In genomic region chr10:68168141-68168540, GRCm38 (mm10) we compare ENCODE assay signal across 13 mouse cellular contexts.
DNase-seq lines count a peak whose midpoint lies in the region; ATAC-seq and TF ChIP-seq lines count a peak whose summit lies in the region.
"Had no signal": no experiment of that assay in that cellular context is flagged by ENCODE, and none has a peak within 500 bp of the region (broad histone marks: within the 10 kb centered on the region; RNA-seq: fewer than 3 reads in every experiment).

No protein-coding gene starts in this region.

- no peaks in the 10 kb centered on the region for H3K27me3 ChIP-seq in forebrain, postnatal 0 days (ENCODE audit: insufficient read depth, low read length)
- no peaks in the 10 kb centered on the region for H3K27me3 ChIP-seq in forebrain, embryonic 14.5 days (replicated peaks; ENCODE audit: control insufficient read depth, insufficient read depth, low read length)
- no peaks in the 10 kb centered on the region for H3K27me3 ChIP-seq in kidney, embryonic 16.5 days (ENCODE audit: insufficient read depth, low read length)
- H3K27me3 ChIP-seq in CH12.LX (replicated peaks): no peaks in the 10 kb centered on the region
- H3K27me3 ChIP-seq in forebrain, embryonic 11.5 days (ENCODE audit: control insufficient read depth, insufficient read depth, low read length): no peaks in the 10 kb centered on the region

- TF ChIP-seq POLR2A in CH12.LX (IDR thresholded peaks at IDR 0.05; ENCODE audit: low read depth, low read length): no peak

- H3K4me1 ChIP-seq in forebrain, postnatal 0 days (ENCODE audit: insufficient read depth): peaks cover 13% of the 10 kb centered on the region
- peaks cover 14% of the 10 kb centered on the region; the same call in 1 of the 2 replicates for H3K4me1 ChIP-seq in forebrain, embryonic 14.5 days (ENCODE audit: control insufficient read depth, insufficient read depth, low read length)
- H3K4me1 ChIP-seq in kidney, embryonic 16.5 days (ENCODE audit: insufficient read depth, low read length): peaks cover 49% of the 10 kb centered on the region
- H3K4me1 ChIP-seq in CH12.LX (ENCODE audit: control insufficient read depth in 1 of 2, insufficient read depth in 2 of 2): peaks cover 32 to 71% of the 10 kb centered on the region in 2 experiments
- H3K4me1 ChIP-seq in forebrain, embryonic 11.5 days (replicated peaks; ENCODE audit: control insufficient read depth, insufficient read depth, low read length): peaks cover 4% of the 10 kb centered on the region; the same call in 1 of the 2 replicates

- H3K27ac ChIP-seq in forebrain, postnatal 0 days (ENCODE audit: low read depth, low read length): no peak overlapping the region; the same call in 1 of the 2 replicates
- H3K27ac ChIP-seq in forebrain, embryonic 14.5 days (ENCODE audit: low read depth, low read length): no peak overlapping the region
- H3K27ac ChIP-seq in kidney, embryonic 16.5 days (ENCODE audit: low read length): peak overlapping the region; percentile 74; the same call in 1 of the 2 replicates
- H3K27ac ChIP-seq in CH12.LX (ENCODE audit: insufficient read depth, low read depth): peak overlapping the region; percentile 56; the same call in 1 of the 2 replicates
- no peak overlapping the region for H3K27ac ChIP-seq in forebrain, embryonic 11.5 days (ENCODE audit: low read depth, low read length)

- ATAC-seq in forebrain, postnatal 0 days: no peak
- no peak for ATAC-seq in forebrain, embryonic 14.5 days
- ATAC-seq in kidney, embryonic 16.5 days (ENCODE audit: low FRiP score, low TSS enrichment): no peak
- ATAC-seq in forebrain, embryonic 11.5 days (replicated peaks; ENCODE audit: low FRiP score): no peak

- H3K4me3 ChIP-seq in forebrain, postnatal 0 days (ENCODE audit: low read depth, low read length): no peak overlapping the region
- H3K4me3 ChIP-seq in forebrain, embryonic 14.5 days (ENCODE audit: low read depth, low read length): no peak overlapping the region
- H3K4me3 ChIP-seq in kidney, embryonic 16.5 days (ENCODE audit: low read length): no peak overlapping the region
- H3K4me3 ChIP-seq in CH12.LX (replicated peaks in 1 of 3; ENCODE audit: low read depth in 2 of 3, low read length in 2 of 3, poor library complexity in 1 of 3): no peak overlapping the region
- no peak overlapping the region for H3K4me3 ChIP-seq in forebrain, embryonic 11.5 days (ENCODE audit: low read depth, low read length)

- no peaks in the 10 kb centered on the region for H3K9me3 ChIP-seq in forebrain, postnatal 0 days (ENCODE audit: low read length)
- no peaks in the 10 kb centered on the region for H3K9me3 ChIP-seq in forebrain, embryonic 14.5 days (replicated peaks; ENCODE audit: control insufficient read depth, low read length)
- H3K9me3 ChIP-seq in kidney, embryonic 16.5 days (ENCODE audit: low read length): no peaks in the 10 kb centered on the region
- no peaks in the 10 kb centered on the region for H3K9me3 ChIP-seq in CH12.LX (replicated peaks; ENCODE audit: low read length)
- H3K9me3 ChIP-seq in forebrain, embryonic 11.5 days (ENCODE audit: control insufficient read depth, low read length): no peaks in the 10 kb centered on the region

- no peaks in the 10 kb centered on the region for H3K36me3 ChIP-seq in forebrain, postnatal 0 days (ENCODE audit: insufficient read depth)
- H3K36me3 ChIP-seq in forebrain, embryonic 14.5 days (ENCODE audit: control insufficient read depth, insufficient read depth, low read length): no peaks in the 10 kb centered on the region
- no peaks in the 10 kb centered on the region for H3K36me3 ChIP-seq in kidney, embryonic 16.5 days (ENCODE audit: insufficient read depth, low read length)
- H3K36me3 ChIP-seq in CH12.LX (replicated peaks in 1 of 2; ENCODE audit: control insufficient read depth in 1 of 2, insufficient read depth in 1 of 2, low read length in 1 of 2): peaks cover 0 to 5% of the 10 kb centered on the region in 2 experiments
- H3K36me3 ChIP-seq in forebrain, embryonic 11.5 days (ENCODE audit: control insufficient read depth, insufficient read depth, low read length): no peaks in the 10 kb centered on the region

- no peaks in the 10 kb centered on the region for H3K79me2 ChIP-seq in CH12.LX (replicated peaks; ENCODE audit: control insufficient read depth, extremely low read depth, insufficient read depth, poor library complexity, severe bottlenecking)

- no peak for TF ChIP-seq CTCF in forebrain, postnatal 0 days (IDR thresholded peaks at IDR 0.05; ENCODE audit: low read depth)
- no peak for TF ChIP-seq CTCF in CH12.LX (conservative IDR thresholded peaks at IDR 0.05 in 1 of 2, IDR thresholded peaks at IDR 0.05 in 1 of 2; ENCODE audit: low read depth in 2 of 2, low read length in 2 of 2)

- in situ Hi-C loops in CH12.LX (cut with MboI; ENCODE audit: low pct_ligation_motif_present, low pct_unique_long_range_greater_than_20kb, low sequenced_read_pairs): loop anchor here (10.0 kb wide), 1 partner anchor 107 kb away; the partner anchor contains the start of gene Arid5b

- H3K9ac ChIP-seq in forebrain, postnatal 0 days: no peak overlapping the region
- no peak overlapping the region for H3K9ac ChIP-seq in forebrain, embryonic 14.5 days (ENCODE audit: low read length)
- no peak overlapping the region for H3K9ac ChIP-seq in kidney, embryonic 16.5 days (replicated peaks; ENCODE audit: low read length)
- no peak overlapping the region for H3K9ac ChIP-seq in CH12.LX (ENCODE audit: insufficient read depth, low read depth)
- H3K9ac ChIP-seq in forebrain, embryonic 11.5 days (ENCODE audit: low read length): no peak overlapping the region

- peak; percentile 31 for DNase-seq in forebrain, postnatal 0 days
- DNase-seq in forebrain, embryonic 14.5 days (ENCODE audit: low spot score): no peak
- DNase-seq in kidney, adult 9 months: no peak
- no peak for DNase-seq in CH12.LX (ENCODE audit: extremely low read depth)
- peak; percentile 46 to 52 for DNase-seq in heart, postnatal 10 days
- no peak for DNase-seq in testis, postnatal 14 days (ENCODE audit: low spot score)
- no peak for DNase-seq in forebrain, embryonic 11.5 days (ENCODE audit: low spot score)
- DNase-seq: cerebellum, postnatal 36 days; kidney, adult 8-10 months; layer of hippocampus, postnatal 36 days; retina, postnatal 1 day; thymus, postnatal 4 days had no signal

- no peak overlapping the region for H3K4me2 ChIP-seq in forebrain, postnatal 0 days (ENCODE audit: low read depth)
- H3K4me2 ChIP-seq in forebrain, embryonic 14.5 days (ENCODE audit: low read length): no peak overlapping the region
- H3K4me2 ChIP-seq in kidney, embryonic 16.5 days (replicated peaks; ENCODE audit: low read depth, low read length): no peak overlapping the region
- H3K4me2 ChIP-seq in CH12.LX (ENCODE audit: insufficient read depth, low read depth, poor library complexity, severe bottlenecking): peak overlapping the region; percentile 45; the same call in 1 of the 2 replicates
- H3K4me2 ChIP-seq in forebrain, embryonic 11.5 days (ENCODE audit: low read depth, low read length, severe bottlenecking): no peak overlapping the region

- no peak for TF ChIP-seq RAD21 in CH12.LX (IDR thresholded peaks at IDR 0.05; ENCODE audit: low read depth, low read length)

- dilution Hi-C loops in CH12.LX (cut with MboI; ENCODE audit: extremely low pct_ligation_motif_present, extremely low pct_unique_long_range_greater_than_20kb, low sequenced_read_pairs): no loop called here

- 78% methylated on average over 8 of the region's 8 CpGs for WGBS in forebrain, postnatal 0 days
- 90% methylated on average over 8 of the region's 8 CpGs for WGBS in forebrain, embryonic 14.5 days
- 76% methylated on average over 8 of the region's 8 CpGs for WGBS in kidney, embryonic 16.5 days
- 94% methylated on average over 8 of the region's 8 CpGs for WGBS in forebrain, embryonic 11.5 days

- intact Hi-C loops in heart, postnatal 10 days (cut with DNase I): loop anchor here (5.0 kb wide), 2 partner anchors 39 to 114 kb away; no protein-coding TSS in a partner anchor

- TF ChIP-seq EP300 in CH12.LX (IDR thresholded peaks at IDR 0.05; ENCODE audit: low read length): no peak

TF ChIP-seq in CH12.LX, 34 proteins besides CTCF, POLR2A, EP300 and RAD21:
- TF ChIP-seq MAX (IDR thresholded peaks at IDR 0.05; ENCODE audit: low read length): no peak
- no peak for TF ChIP-seq ELF1 (IDR thresholded peaks at IDR 0.05; ENCODE audit: low read depth, low read length)
- no peak for TF ChIP-seq CHD1 (IDR thresholded peaks at IDR 0.05; ENCODE audit: low read depth, low read length)
- TF ChIP-seq CHD2 (IDR thresholded peaks at IDR 0.05; ENCODE audit: low read length): no peak
- no peak for TF ChIP-seq HCFC1 (IDR thresholded peaks at IDR 0.05; ENCODE audit: low read depth, low read length)
- TF ChIP-seq GABPA (IDR thresholded peaks at IDR 0.05; ENCODE audit: insufficient replicate concordance, low read depth, low read length): no peak
- peak; percentile 63; the same call in 1 of the 2 replicates for TF ChIP-seq MEF2A (IDR thresholded peaks at IDR 0.05; ENCODE audit: borderline replicate concordance, low read depth, low read length)
- no peak for TF ChIP-seq MAZ (IDR thresholded peaks at IDR 0.05; ENCODE audit: low read depth, low read length)
TF ChIP-seq in CH12.LX: peak in this region for 1.

Comparison
In these comparisons a context has a peak if more than half of its experiments do, and no peak if none do; other contexts are left out.
1. DNase-seq: peak in forebrain, postnatal 0 days (single experiment) and heart, postnatal 10 days (2 of 2); none in forebrain, embryonic 14.5 days (single experiment), kidney, adult 9 months (single experiment), CH12.LX (single experiment), testis, postnatal 14 days (single experiment) and forebrain, embryonic 11.5 days (single experiment).
2. H3K27ac ChIP-seq: peak in kidney, embryonic 16.5 days (single experiment) and CH12.LX (single experiment); none in forebrain, postnatal 0 days (single experiment), forebrain, embryonic 14.5 days (single experiment) and forebrain, embryonic 11.5 days (single experiment).